Mouse (Mus musculus) myocyte (in vitro differentiated cells): Measurements from ENCODE around the gene Apoc4.

ENCODE experiments used
- CEBPB ChIP-seq: IDR thresholded peaks from 2 replicates; pipeline ENCODE4 v1.6.1; 2011; ENCODE audit warnings: mild to moderate bottlenecking, moderate library complexity; ENCODE audit not compliant: poor library complexity, insufficient read depth, severe bottlenecking
- E2F4 ChIP-seq: IDR thresholded peaks from one replicate; pipeline ENCODE4 v1.6.1; 2011; ENCODE audit warnings: mild to moderate bottlenecking, control low read depth, moderate library complexity; ENCODE audit not compliant: insufficient read depth
- MAX ChIP-seq: IDR thresholded peaks from one replicate; pipeline ENCODE4 v1.6.1; 2011; ENCODE audit warnings: low read depth, mild to moderate bottlenecking, control low read depth
- POLR2A ChIP-seq: IDR thresholded peaks from one replicate; pipeline ENCODE4 v1.6.1; 2011; ENCODE audit warnings: low read depth, mild to moderate bottlenecking, control low read depth, moderate library complexity; ENCODE audit not compliant: insufficient read length
- POLR2AphosphoS2 ChIP-seq: IDR thresholded peaks from one replicate; pipeline ENCODE4 v1.6.1; 2011; ENCODE audit warnings: low read depth, control low read depth; ENCODE audit not compliant: insufficient read length
- USF1 ChIP-seq: IDR thresholded peaks from one replicate; pipeline ENCODE4 v1.6.1; 2011; ENCODE audit warnings: low read depth, mild to moderate bottlenecking, control low read depth, moderate library complexity

- TF ChIP-seq USF1 (no peak), POLR2A (no peak), MAX (no peak), E2F4 (no peak), POLR2AphosphoS2 (no peak), CEBPB (no peak)
These were observed 13.8 kb downstream of the Apoc4 start for GRCm38 (mm10) chr7:19667434-19667833.
